Mouse (Mus musculus) left cerebral cortex, postnatal 14 days (tissue): ENCODE results near the gene Sars2. TPM values are rescaled to one million over a fixed set of nuclear protein-coding genes. Genes with fewer than 3 reads are reported as not detected.
A peak's percentile ranks its signal among the peaks of the same experiment; 100 is the strongest.

ENCODE experiments used
- DNase-seq, 2 experiments: peaks; one replicate each; pipeline ENCODE4 v3.0.0; 2021 to 2022; ENCODE audit warnings: low spot score in 2 of 2, mixed read lengths in 1 of 2
- intact Hi-C: fragments of 180-260 bp; cut with DNase I; formaldehyde crosslinking; loops from one replicate; pipeline ENCODE4 v1.15.1; 2025
- total RNA-seq, 2 experiments: library from RNA; stranded (reverse); gene quantifications; 2 replicates each; pipeline ENCODE4 v1.2.3; 2021

Gene Sars2
- total RNA-seq, 2 experiments from 2014 or later = 13.0 to 17.9 TPM

DNA sequence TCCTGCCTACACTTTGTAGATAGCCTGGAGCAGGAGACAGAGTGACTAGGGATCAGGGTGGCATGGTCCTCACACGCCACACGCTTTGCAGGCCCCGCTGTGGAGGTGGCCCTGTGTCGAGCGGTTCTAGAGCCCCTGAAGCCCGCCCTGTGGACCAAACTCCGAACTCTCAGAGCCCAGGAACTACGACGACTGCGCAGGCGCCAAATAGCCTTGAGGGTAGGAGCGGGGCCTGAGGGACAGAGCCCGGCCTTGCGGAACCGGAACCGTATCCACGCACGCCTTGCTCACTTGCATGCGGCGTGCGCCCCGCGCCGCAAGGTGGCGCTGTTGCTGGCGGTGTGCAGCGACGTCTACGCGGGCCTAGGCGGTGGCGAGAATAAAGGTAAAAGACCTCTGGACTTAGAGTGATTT lies 54.8 kb downstream of the Sars2 start:
- intact Hi-C loops = loop anchor here (5.0 kb wide), 1 partner anchor 176 kb away; no protein-coding TSS in a partner anchor
- peak; percentile 72 to 81 for DNase-seq

DNA sequence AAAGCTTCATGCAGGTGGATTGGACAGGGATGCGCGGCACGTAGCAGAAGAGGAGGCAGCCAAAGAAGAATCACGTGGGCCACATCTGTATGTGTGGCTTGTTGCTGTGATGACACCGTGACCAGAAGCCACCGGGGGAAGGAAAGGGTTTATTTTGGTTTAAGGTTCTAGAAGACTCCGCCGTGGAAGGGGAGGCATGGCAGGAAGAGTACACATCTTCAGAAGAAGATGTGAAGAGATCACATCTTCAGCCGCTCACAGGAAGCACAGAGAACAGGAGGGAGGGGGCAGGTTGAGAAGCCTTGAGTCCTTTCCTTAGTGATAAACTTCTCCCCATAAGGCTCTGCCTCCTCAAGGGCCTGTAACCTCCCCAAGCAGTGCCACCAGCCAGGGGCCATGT lies 58.2 kb downstream of the Sars2 start:
- intact Hi-C loops = loop anchor here (5.0 kb wide), 1 partner anchor 172 kb away; no protein-coding TSS in a partner anchor
- no peak for DNase-seq

DNA sequence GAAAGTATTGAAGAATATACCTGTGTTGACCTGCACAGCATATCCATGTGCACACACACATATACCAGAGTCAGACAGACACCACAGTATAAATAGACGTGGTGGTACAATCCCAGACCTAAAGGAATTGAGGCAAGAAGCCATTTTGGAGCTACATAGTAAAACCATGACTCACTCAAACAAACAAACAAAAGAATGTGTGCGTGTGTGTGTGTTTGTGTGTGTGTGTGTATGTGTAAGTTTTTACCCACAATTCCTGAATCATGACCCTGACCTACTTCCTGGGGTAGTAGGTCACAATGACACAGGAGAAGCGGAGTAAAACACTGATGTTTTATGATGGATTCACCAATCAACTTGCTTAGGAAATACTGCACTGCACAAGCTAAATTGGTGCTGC lies 59.7 kb downstream of the Sars2 start:
- intact Hi-C loops = no loop called here
- no peak for DNase-seq

DNA sequence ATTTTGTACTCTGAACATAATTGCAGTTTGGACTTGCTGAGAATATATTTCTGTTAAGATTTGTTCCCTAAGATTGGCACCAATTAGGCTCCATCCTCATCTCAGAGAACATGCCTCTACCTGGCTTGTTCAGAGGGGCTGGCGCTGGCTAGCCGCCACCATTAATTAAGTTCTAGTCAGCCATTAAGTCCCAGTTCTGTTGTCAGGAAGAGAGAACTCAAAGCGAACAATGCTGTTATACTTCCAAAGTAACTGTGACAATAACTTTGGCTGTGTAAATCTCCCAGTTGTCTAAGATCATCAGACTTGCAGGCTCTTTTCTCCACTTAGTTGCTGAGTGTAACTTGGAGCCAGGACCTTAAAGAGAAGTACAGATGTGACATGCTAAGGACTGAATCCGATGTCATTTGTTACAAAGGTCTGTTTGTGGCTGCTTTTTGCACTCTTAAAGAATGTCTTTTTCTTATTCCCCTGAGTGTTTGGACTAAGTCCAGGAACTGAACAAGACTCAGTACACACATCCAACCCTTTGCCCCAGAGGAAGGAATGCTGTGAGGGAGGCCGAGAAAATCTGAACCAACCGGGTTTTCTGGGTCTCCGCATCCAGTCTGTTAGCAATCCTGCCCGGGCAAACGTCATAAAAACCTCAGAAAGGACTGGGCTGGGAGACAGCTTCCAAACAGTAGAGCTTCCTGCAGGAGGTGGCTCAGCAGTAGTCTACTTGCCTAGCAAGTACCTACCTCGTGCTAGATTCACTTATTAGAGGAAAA lies 60.3 kb downstream of the Sars2 start:
- intact Hi-C loops = no loop called here
- DNase-seq = peak in 1 of 2 experiments; percentile 20

DNA sequence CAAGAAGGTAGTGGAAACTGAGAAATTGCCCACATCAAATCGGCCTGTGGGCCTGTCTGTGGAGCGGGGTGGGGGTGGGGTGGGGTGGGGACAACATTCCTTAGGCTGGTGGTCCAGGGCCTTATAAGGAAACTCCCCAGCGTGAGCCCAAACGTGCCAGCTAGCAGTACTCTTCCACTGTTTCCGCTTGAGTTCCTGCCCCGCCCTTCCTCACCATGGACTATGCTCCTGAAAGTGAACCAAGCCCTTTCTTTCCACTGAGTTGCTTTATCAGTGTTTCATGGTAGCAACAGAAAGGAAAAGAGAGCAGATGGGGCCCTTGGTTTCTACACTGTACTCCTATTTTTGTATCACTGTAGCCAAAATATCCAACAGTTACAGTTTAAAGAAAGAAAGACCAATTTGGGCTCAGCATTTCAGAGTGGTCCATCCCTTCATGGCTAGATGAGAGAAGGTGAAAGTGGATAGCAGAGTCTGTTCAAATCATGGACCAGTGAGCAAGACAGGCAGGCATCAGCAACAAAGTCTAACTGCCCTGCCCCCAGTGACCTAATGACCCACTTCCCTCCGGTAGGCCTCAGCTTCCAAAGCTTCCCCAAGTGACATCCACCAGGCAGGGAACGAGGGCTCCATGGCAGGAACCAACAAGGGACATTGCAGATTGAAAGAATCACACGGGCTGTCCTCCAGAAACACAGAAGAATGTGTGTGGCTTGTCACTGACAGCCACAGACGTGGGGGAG lies 61.2 kb downstream of the Sars2 start:
- intact Hi-C loops = no loop called here

More for the DNA sequence above, 61.2 kb downstream of the Sars2 start:
- peak in 1 of 2 experiments; percentile 12 for DNase-seq

Other genes starting within 250 kb of the Sars2 start
- not detected for gene Ifnl2, start 231.5 kb upstream of the Sars2 start, total RNA-seq
- gene Ifnl3, start 219.2 kb upstream of the Sars2 start, total RNA-seq = not detected
- not detected for gene Sycn, start 201.1 kb upstream of the Sars2 start, total RNA-seq
- gene Nccrp1, start 194.7 kb upstream of the Sars2 start, total RNA-seq = under 1 TPM; 0.36 to 0.53 TPM
- 10 to 100 TPM; 59.8 to 61.6 TPM for gene Samd4b, start 143.8 kb upstream of the Sars2 start, total RNA-seq
- 1 to 10 TPM; 8.7 to 10.0 TPM for gene Pak4, start 143.8 kb upstream of the Sars2 start, total RNA-seq
- 1 to 10 TPM in 1 of 2 experiments, under 1 TPM in 1; 0.53 to 1.1 TPM for gene Acp7, start 110.7 kb upstream of the Sars2 start, total RNA-seq
- gene Fbxo27, start 49.1 kb upstream of the Sars2 start, total RNA-seq = 10 to 100 TPM; 16.9 to 19.9 TPM
- under 1 TPM; 0.88 to 0.93 TPM for gene Fbxo17, start 25.2 kb upstream of the Sars2 start, total RNA-seq
- 10 to 100 TPM; 60.4 to 66.5 TPM for gene Mrps12, start 172 bp upstream of the Sars2 start, total RNA-seq
- 1 to 10 TPM; 1.3 TPM for gene Ccer2, start 14.2 kb downstream of the Sars2 start, total RNA-seq
- gene Sirt2, start 24.7 kb downstream of the Sars2 start, total RNA-seq = 100 to 1,000 TPM; 189 to 230 TPM
- 10 to 100 TPM; 39.3 to 39.6 TPM for gene Nfkbib, start 25.5 kb downstream of the Sars2 start, total RNA-seq
- 1 to 10 TPM; 1.6 to 2.5 TPM for gene Rinl, start 47.0 kb downstream of the Sars2 start, total RNA-seq
- gene Hnrnpl, start 66.5 kb downstream of the Sars2 start, total RNA-seq = 100 to 1,000 TPM; 401 to 422 TPM
- gene Ech1, start 83.2 kb downstream of the Sars2 start, total RNA-seq = 10 to 100 TPM; 43.6 to 44.2 TPM
- 1 to 10 TPM; 2.6 TPM for gene Lgals4, start 91.9 kb downstream of the Sars2 start, total RNA-seq
- under 1 TPM in 1 of 2 experiments, not detected in 1; 0.47 TPM for gene Lgals7, start 121.9 kb downstream of the Sars2 start, total RNA-seq
- gene Capn12, start 139.4 kb downstream of the Sars2 start, total RNA-seq = 1 to 10 TPM in 1 of 2 experiments, under 1 TPM in 1; 0.59 to 1.3 TPM
- 100 to 1,000 TPM; 177 to 205 TPM for gene Actn4, start 220.3 kb downstream of the Sars2 start, total RNA-seq
- 100 to 1,000 TPM; 163 to 174 TPM for gene Eif3k, start 239.9 kb downstream of the Sars2 start, total RNA-seq
- 1 to 10 TPM; 2.0 to 3.7 TPM for gene Map4k1, start 240.1 kb downstream of the Sars2 start, total RNA-seq